Mouse (Mus musculus): Measurements from ENCODE around the gene Hk1.
"Not testable (repeated sequence)": the region's sequence is repeated elsewhere in the genome, so short reads cannot be mapped to it uniquely, and the experiment has no call there.

Gene Hk1

DNA sequence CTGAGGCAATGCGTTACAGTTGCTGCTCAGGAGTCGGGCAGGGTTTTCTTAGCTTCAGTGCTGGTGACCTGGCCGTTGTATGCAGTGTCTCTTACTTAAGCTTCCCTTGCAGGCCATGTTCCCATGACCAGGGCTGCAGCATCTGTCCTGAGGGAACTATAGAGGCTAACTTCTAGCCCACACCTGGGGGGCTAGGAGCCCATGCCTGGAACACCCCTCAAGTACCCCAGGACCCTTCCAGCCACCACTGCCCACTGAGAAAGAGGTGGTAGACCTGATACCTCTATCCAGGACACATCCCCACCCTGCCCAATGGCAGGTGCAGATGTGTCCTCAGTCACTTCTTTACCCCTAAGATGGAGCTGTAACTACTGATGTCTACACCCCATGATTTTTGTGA is 38.7 kb downstream of the Hk1 start:
- DNase-seq (ENCODE audit: low spot score) = no peak

DNA sequence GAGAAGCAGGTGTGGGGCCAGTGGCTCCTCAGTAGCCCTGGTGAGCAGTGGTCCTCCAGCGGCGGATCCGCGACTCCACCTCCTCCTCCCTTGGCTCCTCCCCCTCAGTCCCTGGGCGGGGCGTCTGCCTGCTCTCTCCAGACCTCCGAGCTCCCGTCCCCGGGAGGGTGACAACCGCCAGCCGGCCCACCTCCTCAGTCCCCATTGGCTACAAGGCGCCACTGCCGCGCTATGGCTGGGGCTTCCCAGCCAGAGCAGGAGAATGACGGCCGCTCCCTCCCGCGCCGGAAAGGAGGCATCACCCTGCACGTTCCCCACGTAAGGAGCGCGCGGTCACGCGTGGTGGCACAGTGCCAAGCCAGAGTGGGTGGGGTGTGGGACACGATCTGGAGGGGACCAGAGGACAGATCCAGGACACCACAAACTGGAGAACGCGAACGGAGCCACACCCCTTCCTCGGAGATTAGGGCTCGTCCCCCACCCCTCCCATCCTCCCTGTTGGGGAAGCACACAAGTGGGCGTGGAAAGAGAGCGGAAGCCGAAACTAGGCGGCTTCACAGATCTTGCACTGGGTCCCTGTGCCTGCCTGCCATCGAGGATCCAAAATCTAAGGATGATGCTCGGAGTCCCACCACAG is 39.5 kb downstream of the Hk1 start:
- peak; percentile 93 for DNase-seq (ENCODE audit: low spot score)

DNA sequence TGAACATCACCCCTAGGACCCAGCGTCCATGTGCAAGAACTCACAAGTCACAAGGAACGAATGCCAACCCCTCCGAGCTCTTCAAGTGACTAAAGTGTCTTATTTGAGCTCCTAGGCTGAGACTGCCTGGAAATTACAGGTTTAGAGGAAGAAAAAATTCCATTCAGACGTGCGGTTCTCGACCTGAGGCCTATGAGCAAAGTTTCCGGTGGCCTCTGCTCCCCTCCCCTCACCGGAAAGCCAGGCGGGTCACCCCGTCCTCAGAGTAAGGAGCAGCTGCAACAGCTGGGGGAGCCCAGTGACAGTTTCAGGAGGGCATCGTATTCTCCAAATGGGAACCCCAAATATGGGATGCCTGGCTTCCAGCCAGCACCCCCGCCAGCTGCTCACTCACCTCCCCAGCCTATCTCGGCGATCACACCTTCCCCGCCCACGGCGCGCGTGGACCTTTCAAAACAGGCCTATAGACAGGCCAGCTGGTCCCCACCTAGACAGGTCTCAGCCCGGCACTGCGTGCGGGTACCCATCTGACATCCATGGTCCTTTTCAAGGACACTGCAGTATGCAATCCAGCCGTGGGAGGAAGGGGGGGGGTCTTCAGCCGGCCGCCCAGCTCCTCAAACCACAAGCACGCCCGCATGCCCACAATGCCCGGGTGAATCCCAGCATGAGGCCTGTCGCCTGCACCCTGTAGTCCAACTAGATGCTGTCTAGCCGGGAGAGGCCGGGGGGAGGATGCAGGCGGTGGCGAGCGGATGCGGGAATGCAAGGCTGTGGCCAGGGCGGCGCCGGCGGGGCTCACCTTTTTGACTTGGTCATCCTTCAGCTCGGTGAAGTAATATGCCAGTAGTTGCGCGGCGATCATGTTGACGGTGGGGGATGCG is 40.3 kb downstream of the Hk1 start:
- DNase-seq (ENCODE audit: low spot score) = no peak

DNA sequence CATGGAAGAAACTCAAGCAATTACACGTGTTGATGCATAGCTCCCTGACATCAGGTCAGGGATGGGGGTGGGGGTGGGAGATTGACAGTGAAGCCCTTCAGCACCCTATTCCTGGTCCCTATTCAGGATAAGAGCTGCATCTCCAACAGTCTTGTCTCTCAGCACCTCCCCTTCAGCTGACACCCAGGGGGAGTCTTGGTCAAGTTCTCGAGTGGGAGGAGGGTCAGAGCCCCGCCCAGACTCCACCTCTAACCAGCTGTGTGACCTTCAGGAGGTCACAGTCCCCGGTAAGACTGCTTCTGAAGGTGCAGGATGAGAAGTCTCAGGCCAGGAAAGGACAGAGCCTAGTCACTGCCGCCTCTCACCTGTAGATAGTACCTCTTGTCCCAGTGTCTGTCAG is 41.1 kb downstream of the Hk1 start:
- DNase-seq (ENCODE audit: low spot score) = no peak

- DNase-seq (ENCODE audit: low spot score) = no peak
These were observed 41.5 kb downstream of the Hk1 start for GRCm38 (mm10) chr10:62338176-62338575.

GRCm38 (mm10) chr10:62336601-62337578 is 42.8 kb downstream of the Hk1 start:
- DNase-seq (ENCODE audit: low spot score) = no peak

DNA sequence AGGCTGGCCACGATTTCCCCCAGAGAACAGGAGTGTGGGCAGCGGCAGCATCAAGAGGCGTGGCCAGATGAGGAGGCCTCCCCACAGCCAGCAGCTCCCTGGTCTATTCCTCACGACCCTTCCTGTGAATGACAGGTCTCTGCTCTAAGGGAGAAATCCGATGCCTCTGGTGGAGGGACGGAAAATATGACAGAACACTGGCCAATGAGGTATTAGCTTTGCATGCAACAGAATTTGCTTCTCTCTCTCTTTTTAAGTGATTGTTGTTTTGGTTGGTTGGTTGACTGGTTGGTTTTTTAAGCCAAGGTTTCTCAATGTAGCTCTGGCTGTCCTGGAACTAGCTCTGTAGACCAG is 44.3 kb downstream of the Hk1 start:
- no peak for DNase-seq (ENCODE audit: low spot score)

DNA sequence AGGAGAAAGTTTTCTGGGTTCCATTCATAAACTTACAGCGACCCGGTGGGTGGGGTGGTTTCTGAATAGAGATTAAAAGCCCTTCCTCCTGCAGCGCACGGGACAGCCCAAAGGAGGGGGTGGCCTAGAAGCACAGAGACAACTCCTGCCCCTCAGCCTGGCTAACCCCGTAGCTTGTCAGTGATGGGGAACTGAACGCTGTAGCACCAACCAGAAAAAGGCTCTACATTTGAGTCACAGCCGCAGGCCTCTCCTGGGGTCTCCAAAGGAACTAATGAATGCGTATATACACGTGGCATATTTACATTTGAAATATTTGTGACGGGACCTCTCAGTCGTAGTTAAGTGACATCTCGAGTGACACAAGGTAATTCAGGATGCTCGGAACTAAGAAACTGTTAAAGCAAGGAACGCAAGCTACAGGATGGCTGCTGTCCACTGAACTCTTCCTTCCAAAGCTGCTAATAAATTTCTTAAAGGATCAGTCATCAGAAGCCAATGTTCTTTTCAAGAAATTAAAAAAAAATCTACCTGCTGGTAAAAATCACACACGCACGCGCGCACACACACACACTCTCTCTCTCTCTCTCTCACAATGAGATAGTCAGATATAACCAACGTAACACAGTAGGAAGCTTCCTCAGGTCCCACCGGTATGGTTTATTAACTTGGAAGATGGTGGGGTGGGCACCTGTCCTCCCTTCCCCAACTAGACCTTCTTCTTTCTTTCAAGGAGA is 44.9 kb downstream of the Hk1 start:
- no peak for DNase-seq (ENCODE audit: low spot score)

- no peak for DNase-seq (ENCODE audit: low spot score)
These were observed 46.4 kb downstream of the Hk1 start for GRCm38 (mm10) chr10:62333269-62333668.

DNA sequence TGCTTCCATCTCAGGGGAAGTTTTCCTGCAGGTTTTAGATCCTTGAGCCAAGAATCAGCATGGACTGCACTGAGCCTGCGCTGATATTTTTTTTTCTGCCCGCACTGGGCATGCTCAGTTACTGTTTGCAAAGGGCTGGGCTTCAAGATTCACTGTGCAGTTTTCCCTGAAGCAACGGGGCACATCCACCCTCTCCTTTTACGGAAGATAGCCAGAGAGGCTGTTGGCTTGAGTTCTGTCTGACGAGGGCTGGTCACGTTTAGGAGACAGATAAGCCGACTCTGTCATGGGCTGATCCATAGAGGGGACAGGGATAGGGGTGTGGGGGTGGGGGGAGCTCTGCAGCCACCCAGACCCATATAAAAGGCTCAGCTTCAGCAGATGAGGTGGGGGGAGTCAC is 47.2 kb downstream of the Hk1 start:
- DNase-seq (ENCODE audit: low spot score) = no peak

DNA sequence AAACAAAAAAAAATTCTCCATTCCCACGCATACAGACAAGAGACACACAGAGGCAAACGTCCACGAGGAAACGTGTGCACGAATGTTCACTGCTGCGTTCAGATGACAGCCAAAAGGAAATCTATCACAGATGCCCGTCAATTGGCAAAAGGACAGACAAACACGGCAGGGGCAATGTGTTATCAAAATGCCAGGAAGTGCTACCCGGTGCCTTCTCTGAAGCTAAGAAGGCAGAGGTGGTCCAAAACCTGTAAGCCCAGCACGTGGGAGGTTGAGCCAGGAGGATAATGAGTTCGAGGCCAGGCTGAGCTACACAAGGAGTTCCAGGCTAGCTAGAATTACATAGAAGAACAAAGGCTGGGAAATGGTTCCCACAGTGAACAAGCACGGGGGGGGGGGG is 47.9 kb downstream of the Hk1 start:
- no peak for DNase-seq (ENCODE audit: low spot score)

DNA sequence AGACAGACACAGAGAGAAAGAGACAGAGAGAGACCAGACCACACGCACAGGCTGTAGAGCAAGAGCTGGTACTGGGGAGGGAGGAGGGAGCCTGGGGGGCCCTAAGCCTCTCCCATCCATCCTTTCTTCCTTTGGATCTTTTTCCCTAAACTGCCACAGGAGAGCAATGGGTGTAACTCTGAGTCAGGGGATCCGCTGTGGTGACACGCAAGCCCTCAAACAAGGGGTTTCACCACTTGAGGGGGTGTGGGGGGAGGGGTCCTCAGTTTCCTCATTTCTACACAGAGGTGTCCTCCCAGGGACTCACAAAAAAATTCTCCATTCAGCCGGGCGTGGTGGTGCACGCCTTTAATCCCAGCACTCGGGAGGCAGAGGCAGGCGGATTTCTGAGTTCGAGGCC is 48.4 kb downstream of the Hk1 start:
- DNase-seq (ENCODE audit: low spot score) = no peak

GRCm38 (mm10) chr10:62329846-62330245 is 49.9 kb downstream of the Hk1 start:
- no peak for DNase-seq (ENCODE audit: low spot score)

- DNase-seq (ENCODE audit: low spot score) = no peak
These were observed 50.8 kb downstream of the Hk1 start for GRCm38 (mm10) chr10:62328886-62329412.

DNA sequence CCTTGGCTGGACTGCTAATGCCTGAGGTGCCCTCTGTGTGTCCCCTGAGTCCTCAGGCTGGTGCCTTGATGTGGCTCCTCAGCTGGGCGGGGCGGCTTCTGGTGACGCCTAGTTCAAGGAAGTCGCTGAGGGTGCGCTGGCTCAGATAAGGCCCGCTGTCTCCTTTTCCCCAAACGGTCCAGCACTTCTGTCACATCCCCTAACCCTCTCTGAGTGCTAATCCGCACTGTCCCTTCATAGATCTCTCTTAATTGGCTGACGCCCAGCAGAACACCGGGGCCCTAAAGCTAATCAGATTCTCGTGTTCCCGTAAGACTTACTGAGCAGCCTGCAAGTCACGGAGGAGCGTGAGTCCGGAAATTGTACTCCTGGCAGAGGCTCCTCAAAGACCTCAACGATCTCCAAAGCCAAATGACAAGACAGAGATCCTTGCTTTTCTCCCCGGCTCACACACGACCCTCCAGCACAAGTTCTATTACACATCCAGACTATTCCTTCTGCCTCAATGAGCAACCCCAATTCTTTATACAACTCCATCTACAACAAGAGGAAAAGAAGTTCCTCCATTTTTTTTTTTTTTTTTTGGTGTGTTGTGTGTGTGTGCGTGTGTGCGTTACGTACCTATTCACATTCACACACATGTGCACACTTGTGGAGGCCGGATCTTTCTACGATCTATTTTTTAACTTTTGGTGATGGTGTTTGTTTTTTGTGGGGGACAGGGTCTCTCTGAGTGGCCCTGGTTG is 52.0 kb downstream of the Hk1 start:
- no peak for DNase-seq (ENCODE audit: low spot score)

- no peak for DNase-seq (ENCODE audit: low spot score)
These were observed 52.7 kb downstream of the Hk1 start for GRCm38 (mm10) chr10:62326818-62327571.

- DNase-seq (ENCODE audit: low spot score) = no peak
These were observed 53.7 kb downstream of the Hk1 start for GRCm38 (mm10) chr10:62326002-62326401.

- DNase-seq (ENCODE audit: low spot score) = not testable (repeated sequence)
These were observed 56.9 kb downstream of the Hk1 start for GRCm38 (mm10) chr10:62322821-62323220.

DNA sequence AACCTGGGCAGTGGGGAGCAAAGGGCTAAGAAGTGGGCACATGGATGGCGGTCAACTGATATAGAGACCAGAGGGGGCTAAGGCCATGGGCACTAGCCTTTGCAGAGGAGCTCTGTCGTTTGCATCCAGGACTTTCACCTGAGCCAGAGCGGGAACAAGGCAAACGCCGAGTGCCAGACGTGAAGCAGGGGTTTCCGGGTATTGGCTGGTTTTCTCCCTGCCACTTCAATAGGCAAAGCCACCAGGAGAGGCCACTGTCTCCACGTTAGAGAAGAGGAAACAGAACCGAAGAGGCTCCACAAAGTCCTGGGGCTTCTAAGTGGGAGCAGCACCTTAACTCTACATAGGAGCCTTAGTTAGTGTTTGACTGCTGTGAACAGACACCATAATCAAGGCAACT is 58.3 kb downstream of the Hk1 start:
- no peak for DNase-seq (ENCODE audit: low spot score)

DNA sequence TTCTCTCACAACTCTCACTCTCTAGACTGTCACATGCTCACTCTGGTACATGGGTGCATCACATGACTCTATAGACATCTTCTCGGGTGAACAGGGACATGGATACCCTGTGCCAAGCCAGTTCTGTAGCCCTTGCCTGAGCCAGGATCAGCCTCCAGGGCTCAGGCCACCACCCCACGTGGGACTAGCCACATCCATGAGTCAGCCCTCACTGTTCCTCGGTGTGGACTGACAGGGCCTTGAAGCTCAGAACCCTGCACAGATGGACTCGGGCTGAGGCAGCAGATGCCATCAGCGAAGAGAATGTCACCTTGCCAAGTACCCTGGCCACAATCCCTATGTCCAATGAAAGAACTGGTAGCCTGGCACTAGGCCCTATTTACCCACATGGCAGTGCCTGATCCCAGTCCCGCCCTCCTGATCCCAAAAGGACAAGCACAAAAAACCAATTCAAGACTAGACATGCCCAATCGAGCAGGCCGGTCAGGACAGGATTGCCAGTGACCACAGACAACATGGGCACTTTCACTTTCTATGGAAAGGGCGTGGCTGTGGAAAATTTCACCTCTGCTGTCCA is 59.2 kb downstream of the Hk1 start:
- DNase-seq (ENCODE audit: low spot score) = no peak
